9 mouse cellular contexts compared by ENCODE assay signal in the genomic region with DNA sequence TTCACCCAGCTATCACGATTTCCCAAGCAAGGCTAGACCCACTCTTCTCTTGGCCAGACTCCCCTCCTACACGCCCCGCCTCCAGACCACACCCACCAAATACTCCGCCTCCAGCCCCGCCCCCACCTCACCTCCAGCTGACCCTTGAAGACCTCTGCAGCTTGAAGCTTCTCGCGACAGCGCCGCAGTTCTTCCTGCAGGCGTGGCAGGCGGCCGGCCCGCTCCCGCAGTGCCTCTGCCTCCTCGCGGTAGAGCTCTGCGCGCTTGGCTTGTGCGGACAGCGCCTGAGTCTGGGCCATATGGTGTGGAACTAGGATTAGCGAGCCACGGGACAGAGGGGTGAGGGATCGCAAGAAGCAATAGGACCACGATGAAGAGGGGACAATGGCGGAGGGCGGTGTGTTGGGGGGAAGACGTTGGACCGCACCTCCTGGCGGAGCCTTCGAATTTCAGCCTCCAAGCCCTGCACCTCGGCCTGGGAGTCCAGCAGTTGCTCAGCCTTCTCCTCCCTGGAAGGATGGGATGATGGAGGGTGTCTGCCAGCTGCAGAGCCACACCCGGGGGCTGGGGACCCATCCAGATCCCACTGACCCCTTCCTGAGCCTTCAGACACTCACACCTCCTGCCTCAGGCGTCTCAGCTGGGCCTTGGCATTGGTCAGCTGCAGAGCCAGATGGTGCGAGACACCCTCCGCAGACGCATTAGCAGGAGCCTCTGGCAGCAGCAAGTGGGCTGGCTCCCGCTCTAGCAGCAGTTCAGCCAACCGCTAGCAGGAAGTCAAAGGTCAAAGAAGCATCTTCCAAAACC. TPM values are rescaled to one million over a fixed set of nuclear protein-coding genes. Genes with fewer than 3 reads are reported as not detected.
A peak's percentile ranks its signal among the peaks of the same experiment; 100 is the strongest.
DNase-seq lines count a peak whose midpoint lies in the region; ATAC-seq lines count a peak whose summit lies in the region.
"Had no signal": no experiment of that assay in that cellular context is flagged by ENCODE, and none has a peak within 500 bp of the region (broad histone marks: within the 10 kb centered on the region; RNA-seq: fewer than 3 reads in every experiment).

No protein-coding gene starts in this region.

- H3K36me3 ChIP-seq in midbrain, embryonic 12.5 days, result no peaks in the 10 kb centered on the region

- H3K4me2 ChIP-seq in midbrain, embryonic 12.5 days (replicated peaks), result peak overlapping the region; percentile 44

- WGBS in midbrain, embryonic 12.5 days, result 5% methylated on average over 38 of the region's 38 CpGs

- H3K4me3 ChIP-seq in midbrain, embryonic 12.5 days, result peak overlapping the region; percentile 22
- H3K4me3 ChIP-seq: erythroblast, embryonic 14.5 days had no signal

- no peak overlapping the region for H3K9ac ChIP-seq in midbrain, embryonic 12.5 days (replicated peaks)

- no peaks in the 10 kb centered on the region for H3K9me3 ChIP-seq in midbrain, embryonic 12.5 days

- H3K27me3 ChIP-seq in midbrain, embryonic 12.5 days, result peaks cover 42% of the 10 kb centered on the region

- peak; percentile 42 for DNase-seq in adrenal gland, postnatal 10 days
- DNase-seq in adrenal gland, postnatal 4 days (ENCODE audit: low spot score in 2 of 2), result no peak
- DNase-seq in cerebellum, postnatal 10 days, result peak; percentile 85 to 90
- DNase-seq in gastrocnemius, postnatal 25 days, result peak; percentile 51
- peak; percentile 32 to 70 for DNase-seq in kidney, postnatal 25 days
- DNase-seq in left cerebral cortex, adult 8-10 months (ENCODE audit: low spot score in 2 of 2), result no peak
- DNase-seq in frontal cortex, postnatal 10 days (ENCODE audit: low spot score in 2 of 2), result no peak

- peak overlapping the region; percentile 52 for H3K27ac ChIP-seq in midbrain, embryonic 12.5 days (replicated peaks)

- H3K4me1 ChIP-seq in midbrain, embryonic 12.5 days, result peaks cover 23% of the 10 kb centered on the region

- ATAC-seq in midbrain, embryonic 12.5 days (ENCODE audit: low FRiP score, low read depth), result peak; percentile 75

RNA-seq across cellular contexts. Expression of gene Ccdc88b, which starts 2.6 kb away (rescaled TPM):
- total RNA-seq in adrenal gland, postnatal 10 days (2021), result 1 to 10 TPM; 4.1 TPM
- 1 to 10 TPM; 1.5 to 2.0 TPM for total RNA-seq in adrenal gland, postnatal 4 days (2021)
- under 1 TPM; 0.40 to 0.41 TPM for total RNA-seq in gastrocnemius, postnatal 25 days (2021)
- polyA plus RNA-seq in midbrain, embryonic 12.5 days (2016; fragmentation: Nextera tagmentation; extraction: Ambion mirVana), result 0.69 and 1.1 TPM in 2 replicates
- total RNA-seq in left cerebral cortex, adult 8-10 months (2022), result 1 to 10 TPM; 4.6 to 6.3 (median 5.8) TPM

RNA-seq across cellular contexts. Expression of gene Rps6ka4, which starts 15.0 kb away (rescaled TPM):
- total RNA-seq in adrenal gland, postnatal 10 days (2021), result 10 to 100 TPM; 21.5 to 27.5 TPM
- 10 to 100 TPM; 26.9 to 33.4 TPM for total RNA-seq in adrenal gland, postnatal 4 days (2021)
- 1 to 10 TPM; 6.7 to 7.2 TPM for total RNA-seq in gastrocnemius, postnatal 25 days (2021)
- 7.9 and 10.8 TPM in 2 replicates for polyA plus RNA-seq in midbrain, embryonic 12.5 days (2016; fragmentation: Nextera tagmentation; extraction: Ambion mirVana)
- 10 to 100 TPM; 41.9 to 59.0 (median 49.0) TPM for total RNA-seq in left cerebral cortex, adult 8-10 months (2022)

RNA-seq across cellular contexts. Expression of gene Trmt112, which starts 54.1 kb away (rescaled TPM):
- 10 to 100 TPM; 53.9 to 70.4 TPM for total RNA-seq in adrenal gland, postnatal 10 days (2021)
- 100 to 1,000 TPM in 1 of 2 experiments, 10 to 100 TPM in 1; 98.3 to 101 TPM for total RNA-seq in adrenal gland, postnatal 4 days (2021)
- 10 to 100 TPM; 28.8 to 32.2 TPM for total RNA-seq in gastrocnemius, postnatal 25 days (2021)
- polyA plus RNA-seq in midbrain, embryonic 12.5 days (2016; fragmentation: Nextera tagmentation; extraction: Ambion mirVana), result 129 and 139 TPM in 2 replicates
- total RNA-seq in left cerebral cortex, adult 8-10 months (2022), result 10 to 100 TPM; 35.0 to 55.2 (median 44.9) TPM

RNA-seq across cellular contexts. Expression of gene Prdx5, which starts 54.5 kb away (rescaled TPM):
- 100 to 1,000 TPM; 417 to 451 TPM for total RNA-seq in adrenal gland, postnatal 10 days (2021)
- total RNA-seq in adrenal gland, postnatal 4 days (2021), result 100 to 1,000 TPM; 199 to 210 TPM
- total RNA-seq in gastrocnemius, postnatal 25 days (2021), result 100 to 1,000 TPM; 212 to 215 TPM
- 172 and 191 TPM in 2 replicates for polyA plus RNA-seq in midbrain, embryonic 12.5 days (2016; fragmentation: Nextera tagmentation; extraction: Ambion mirVana)
- total RNA-seq in left cerebral cortex, adult 8-10 months (2022), result 100 to 1,000 TPM; 294 to 374 (median 338) TPM

Comparison
In these comparisons a context has a peak if more than half of its experiments do, and no peak if none do; other contexts are left out.
1. DNase-seq: peak in adrenal gland, postnatal 10 days (single experiment), cerebellum, postnatal 10 days (2 of 2), gastrocnemius, postnatal 25 days (single experiment) and kidney, postnatal 25 days (2 of 2); none in adrenal gland, postnatal 4 days (0 of 2), left cerebral cortex, adult 8-10 months (0 of 2) and frontal cortex, postnatal 10 days (0 of 2).